ENCODE assay signal across 21 mouse cellular contexts in the genomic region with DNA sequence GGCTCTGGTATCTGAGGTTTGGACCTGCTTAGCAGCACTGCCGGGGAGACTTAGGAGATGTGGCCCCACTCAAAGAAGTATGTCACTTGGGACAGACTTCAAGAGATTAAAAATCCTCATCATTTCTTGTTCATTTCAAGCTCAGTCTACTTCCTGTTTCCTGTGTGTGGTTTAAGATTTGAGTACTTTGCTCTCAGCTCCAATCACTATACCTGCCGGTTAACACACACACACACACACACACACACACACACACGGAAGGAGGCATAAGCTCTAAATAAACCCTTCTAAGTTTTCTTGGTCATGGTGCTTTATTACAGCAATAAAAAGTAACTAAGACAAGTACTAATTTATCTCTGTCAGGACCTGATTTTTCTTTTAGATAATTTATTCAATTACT. TPM values are rescaled to one million over a fixed set of nuclear protein-coding genes. Genes with fewer than 3 reads are reported as not detected.
DNase-seq lines count a peak whose midpoint lies in the region; TF ChIP-seq lines count a peak whose summit lies in the region.
"Had no signal": no experiment of that assay in that cellular context is flagged by ENCODE, and none has a peak within 500 bp of the region (broad histone marks: within the 10 kb centered on the region; RNA-seq: fewer than 3 reads in every experiment).

No protein-coding gene starts in this region.

- peaks cover 17% of the 10 kb centered on the region for H3K4me1 ChIP-seq in bone marrow macrophage, adult 2 months (ENCODE audit: control insufficient read depth, insufficient read depth, low read length)
- H3K4me1 ChIP-seq: hindbrain, embryonic 12.5 days; limb, embryonic 12.5 days had no signal

- H3K4me3 ChIP-seq in layer of hippocampus, adult 2 months = no peak overlapping the region
- H3K4me3 ChIP-seq in bone marrow macrophage, adult 2 months (ENCODE audit: insufficient read depth, low read length) = no peak overlapping the region
- no peak overlapping the region for H3K4me3 ChIP-seq in macrophage (ENCODE audit: inconsistent target)
- H3K4me3 ChIP-seq: forebrain, embryonic 12.5 days; heart, embryonic 15.5 days; hindbrain, embryonic 12.5 days; limb, embryonic 12.5 days had no signal

- DNase-seq in layer of hippocampus, adult 2 months (ENCODE audit: low spot score in 2 of 2) = no peak
- DNase-seq in layer of hippocampus, postnatal 10 days (ENCODE audit: low spot score in 2 of 2) = no peak
- DNase-seq in thymus, postnatal 0 days (ENCODE audit: low spot score) = peak; percentile 51
- no peak for DNase-seq in kidney, postnatal 14 days
- DNase-seq in urinary bladder, postnatal 10 days (ENCODE audit: low spot score) = no peak
- DNase-seq in right cerebral cortex, adult 18-20 months = no peak
- DNase-seq: adrenal gland, postnatal 14 days; cerebellum, adult 9-10 months; embryo, embryonic 11 days; kidney, adult 2 months; lung, postnatal 14 days had no signal

- no peak for TF ChIP-seq CTCF in layer of hippocampus, adult 2 months (conservative IDR thresholded peaks at IDR 0.05)
- no peak for TF ChIP-seq CTCF in bone marrow macrophage, adult 2 months (IDR thresholded peaks at IDR 0.05; ENCODE audit: low read depth, low read length)

- peaks cover 23% of the 10 kb centered on the region for H3K36me3 ChIP-seq in macrophage (ENCODE audit: inconsistent target)

- H3K27ac ChIP-seq in layer of hippocampus, adult 2 months = 0 out of 2 replicates have a peak overlapping the region, but pooled peaks have one; percentile 10
- peak overlapping the region; percentile 34; the same call in 1 of the 2 replicates for H3K27ac ChIP-seq in bone marrow macrophage, adult 2 months (ENCODE audit: insufficient read depth, low read depth, low read length)
- peak overlapping the region; percentile 70 for H3K27ac ChIP-seq in macrophage
- H3K27ac ChIP-seq: forebrain, embryonic 12.5 days; heart, embryonic 15.5 days; hindbrain, embryonic 12.5 days; limb, embryonic 12.5 days; liver, embryonic 14.5 days had no signal

- no peak for TF ChIP-seq POLR2A in bone marrow macrophage, adult 2 months (IDR thresholded peaks at IDR 0.05; ENCODE audit: borderline replicate concordance, low read depth, low read length)

- 45% methylated on average over 3 of the region's 3 CpGs for whole genome bisulfite sequencing in macrophage (ENCODE audit: missing documents)

- H3K79me2 ChIP-seq in macrophage (ENCODE audit: inconsistent target) = peaks cover 76% of the 10 kb centered on the region

RNA-seq across cellular contexts. Expression of gene Bst1, which starts 47.1 kb away (rescaled TPM):
- not detected for total RNA-seq in layer of hippocampus, adult 2 months (2021)
- total RNA-seq in layer of hippocampus, postnatal 10 days (2021) = under 1 TPM in 1 of 2 experiments, not detected in 1; 0.16 TPM
- polyA plus RNA-seq in bone marrow macrophage, adult 2 months (2012; ENCODE audit: insufficient read depth, insufficient read length, missing spikeins) = 33.5 and 34.6 TPM in 2 replicates
- 1 to 10 TPM in 12 of 26 experiments, under 1 TPM in 4, not detected in 10; 0.48 to 4.8 (median 1.8) TPM for total RNA-seq in macrophage (2018; cell fraction: chromatin; rRNA removed)
- 10 to 100 TPM in 3 of 26 experiments, 1 to 10 TPM in 22, under 1 TPM in 1; 0.75 to 14.0 (median 3.3) TPM for total RNA-seq in macrophage (2018; cell fraction: cytosol; rRNA removed)
- 10 to 100 TPM in 3 of 26 experiments, 1 to 10 TPM in 18, under 1 TPM in 5; 0.52 to 13.9 (median 3.3) TPM for total RNA-seq in macrophage (2018; cell fraction: nucleus; rRNA removed)
- 0.93 to 2.5 TPM (median 1.3 TPM) in 3 replicates for polyA plus RNA-seq in macrophage (2018)
- 7.2 and 7.4 TPM in 2 replicates for polyA plus RNA-seq in thymus, postnatal 0 days (2015; fragmentation: Nextera tagmentation; extraction: Ambion mirVana)
- total RNA-seq: left cerebral cortex, adult 18-20 months had no signal
- polyA plus RNA-seq: forebrain, embryonic 12.5 days; G1E; limb, embryonic 12.5 days; neural tube, embryonic 14.5 days had no signal

RNA-seq across cellular contexts. Expression of gene Fbxl5, which starts 49.9 kb away (rescaled TPM):
- 10 to 100 TPM; 89.3 to 97.2 TPM for total RNA-seq in layer of hippocampus, adult 2 months (2021)
- total RNA-seq in layer of hippocampus, postnatal 10 days (2021) = 10 to 100 TPM; 77.7 to 88.1 TPM
- 46.5 and 47.2 TPM in 2 replicates for polyA plus RNA-seq in bone marrow macrophage, adult 2 months (2012; ENCODE audit: insufficient read depth, insufficient read length, missing spikeins)
- total RNA-seq in macrophage (2018; cell fraction: chromatin; rRNA removed) = 100 to 1,000 TPM in 17 of 26 experiments, 10 to 100 TPM in 9; 35.9 to 184 (median 121) TPM
- total RNA-seq in macrophage (2018; cell fraction: cytosol; rRNA removed) = 10 to 100 TPM; 15.8 to 26.1 (median 21.5) TPM
- 100 to 1,000 TPM in 5 of 26 experiments, 10 to 100 TPM in 21; 27.5 to 166 (median 71.7) TPM for total RNA-seq in macrophage (2018; cell fraction: nucleus; rRNA removed)
- polyA plus RNA-seq in macrophage (2018) = 19.0 to 23.0 TPM (median 22.2 TPM) in 3 replicates
- 62.4 and 63.8 TPM in 2 replicates for polyA plus RNA-seq in thymus, postnatal 0 days (2015; fragmentation: Nextera tagmentation; extraction: Ambion mirVana)

Comparison
In these comparisons a context has a peak if more than half of its experiments do, and no peak if none do; other contexts are left out.
1. H3K27ac ChIP-seq: peak in every context shown above with its lines; median percentile 70 in macrophage; 34 in bone marrow macrophage, adult 2 months; 10 in layer of hippocampus, adult 2 months.